Mouse (Mus musculus) cortical plate, adult 2 months (tissue): ENCODE data around the gene A430033K04Rik.

ENCODE experiments used
- CTCF ChIP-seq: fragments of 200-500 bp; IDR thresholded peaks from 2 replicates; pipeline ENCODE4 v1.5.1; 2011; ENCODE audit warnings: mild to moderate bottlenecking, control low read depth, low read length; ENCODE audit not compliant: insufficient read depth; ENCODE audit errors: extremely low read depth
- POLR2A ChIP-seq: fragments of 200-500 bp; IDR thresholded peaks from 2 replicates; pipeline ENCODE4 v1.6.1; 2011; ENCODE audit warnings: mild to moderate bottlenecking, low read length, control low read depth; ENCODE audit not compliant: insufficient read depth; ENCODE audit errors: extremely low read depth

DNA sequence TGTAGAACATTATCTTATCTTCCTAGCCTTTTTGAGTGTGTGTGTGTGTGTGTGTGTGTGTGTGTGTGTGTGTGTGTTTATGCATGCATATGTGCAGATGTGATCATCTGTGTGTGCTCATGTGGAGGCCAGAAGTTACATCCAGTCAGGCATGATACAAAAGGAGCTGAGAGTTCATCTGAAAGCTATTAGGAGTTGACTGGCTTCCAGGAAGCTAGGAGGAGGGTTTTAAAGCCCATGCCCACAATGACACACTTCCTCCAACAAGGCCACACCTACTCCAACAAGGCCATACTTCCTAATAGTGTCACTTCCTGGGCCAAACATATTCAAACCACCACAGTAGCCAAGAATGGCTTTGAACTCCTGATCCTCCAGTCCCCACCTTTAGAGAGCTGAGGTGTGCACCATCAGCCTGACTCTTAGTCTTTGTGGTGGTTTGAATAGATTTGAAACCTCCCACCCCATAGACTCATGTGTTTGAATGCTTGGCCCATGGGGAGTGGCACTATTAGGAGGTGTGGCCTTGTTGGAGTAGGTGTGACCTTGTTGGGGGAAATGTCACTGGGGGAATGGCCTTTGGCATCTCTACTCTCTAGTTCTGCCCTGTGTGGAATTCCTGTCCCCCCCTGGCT is 70.4 kb downstream of the A430033K04Rik start:
- TF ChIP-seq CTCF (no peak), POLR2A (no peak)
